Mouse (Mus musculus) intestine, embryonic 15.5 days (tissue): ENCODE data around the gene Gart. TPM values are rescaled to one million over a fixed set of nuclear protein-coding genes. Genes with fewer than 3 reads are reported as not detected.

ENCODE experiments used
- ATAC-seq: fragments of 200-750 bp; cut with Nextera tagmentation; 2 replicates; pipeline ENCODE4 v1.8.0; 2017; ENCODE audit warnings: moderate TSS enrichment, moderate library complexity
- H3K27ac ChIP-seq: fragments of 300-500 bp; sonication (generic); 2 replicates; pipeline ENCODE4 v1.5.1; 2015; ENCODE audit warnings: mild to moderate bottlenecking, inconsistent platforms
- H3K27me3 ChIP-seq: fragments of 300-500 bp; sonication (generic); replicated peaks from 2 replicates; pipeline ENCODE4 v1.6.1; 2015; ENCODE audit warnings: inconsistent platforms
- H3K36me3 ChIP-seq: fragments of 300-500 bp; sonication (generic); 2 replicates; pipeline ENCODE4 v1.6.1; 2015; ENCODE audit warnings: inconsistent platforms
- H3K4me1 ChIP-seq: fragments of 300-500 bp; sonication (generic); replicated peaks from 2 replicates; pipeline ENCODE4 v1.6.1; 2015; ENCODE audit warnings: inconsistent platforms
- H3K4me2 ChIP-seq: fragments of 300-500 bp; sonication (generic); replicated peaks from 2 replicates; pipeline ENCODE4 v1.6.1; 2015; ENCODE audit warnings: mild to moderate bottlenecking, inconsistent platforms
- H3K4me3 ChIP-seq: fragments of 300-500 bp; sonication (generic); replicated peaks from 2 replicates; pipeline ENCODE4 v1.5.1; 2015; ENCODE audit warnings: inconsistent platforms
- H3K9ac ChIP-seq: fragments of 300-500 bp; sonication (generic); 2 replicates; pipeline ENCODE4 v1.6.1; 2015; ENCODE audit warnings: inconsistent platforms
- H3K9me3 ChIP-seq: fragments of 300-500 bp; sonication (generic); 2 replicates; pipeline ENCODE4 v1.6.1; 2016; ENCODE audit warnings: inconsistent platforms
- WGBS: fragments of 180-500 bp; shearing (Covaris S2); methylation state at CpG from one replicate; pipeline ENCODE4 v1.1.7; 2015; 5-methylcytosine and 5-hydroxymethylcytosine counted together
- polyA plus RNA-seq: library from polyadenylated mRNA; unstranded; fragments of >200 nt; fragmentation: Nextera tagmentation; extraction: Ambion mirVana; gene quantifications from 2 replicates; pipeline ENCODE4 v1.2.1, GENCODE M21; 2015

The Gart gene
- polyA plus RNA-seq, 1 experiment from 2014 or later: 107 TPM

DNA sequence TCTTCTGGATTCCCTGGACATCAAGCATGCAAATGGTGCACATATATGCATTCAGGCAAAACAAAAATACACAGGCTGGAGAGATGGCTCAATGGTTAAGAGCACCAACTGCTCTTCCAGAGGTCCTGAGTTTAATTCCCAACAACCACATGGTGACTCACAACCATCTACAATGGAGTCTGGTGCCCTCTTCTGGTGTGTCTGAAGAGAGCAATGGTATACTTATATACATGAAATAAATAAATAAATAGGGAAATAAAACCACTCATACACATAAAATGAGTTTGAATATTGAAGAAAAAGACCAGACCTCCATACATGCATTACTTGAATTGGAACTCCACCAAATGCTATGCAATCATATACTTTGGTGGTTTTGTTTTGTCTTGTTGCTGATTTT lies 47.5 kb downstream of the Gart start:
- Histone ChIP-seq H3K9ac (no peak overlapping the region), H3K9me3 (no peaks in the 10 kb centered on the region), H3K27ac (no peak overlapping the region), H3K4me3 (no peak overlapping the region), H3K36me3 (no peaks in the 10 kb centered on the region), H3K27me3 (no peaks in the 10 kb centered on the region), H3K4me1 (peaks cover 9% of the 10 kb centered on the region), H3K4me2 (no peak overlapping the region)
- ATAC-seq: no peak

DNA sequence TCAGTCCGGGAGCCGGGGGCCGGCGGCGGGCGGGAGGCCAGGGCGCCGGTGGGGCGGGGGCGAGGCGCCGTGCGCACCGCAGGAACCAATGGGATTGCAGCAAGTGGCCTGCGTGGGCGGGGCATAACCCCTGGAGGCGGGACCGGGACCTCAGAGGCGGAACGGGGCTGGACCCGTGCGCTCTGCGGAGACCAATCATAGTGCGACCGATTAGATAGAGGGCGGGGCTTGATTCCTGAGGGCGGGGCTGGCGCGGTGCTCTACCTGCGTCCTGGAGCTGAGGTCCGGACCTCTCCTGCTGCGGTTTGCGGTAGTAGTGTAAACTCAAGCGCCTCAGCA lies 49.1 kb downstream of the Gart start, which contains the start of gene Tmem50b:
TSS of gene Tmem50b (minus strand) at position 129 of the 339 bp plus-strand sequence.
- H3K4me1 ChIP-seq: peaks cover 12% of the 10 kb centered on the region
- peak within 1 kb of the TSS; percentile 87 for H3K4me2 ChIP-seq
- no peak within 1 kb of the TSS for H3K27ac ChIP-seq
- H3K36me3 ChIP-seq: no peaks in the 10 kb centered on the region
- peak within 1 kb of the TSS; percentile 68 for H3K9ac ChIP-seq
- no peaks in the 10 kb centered on the region for H3K9me3 ChIP-seq
- peak within 1 kb of the TSS; percentile 82 for H3K4me3 ChIP-seq
- H3K27me3 ChIP-seq: no peaks in the 10 kb centered on the region
- ATAC-seq: peak; percentile 99
- WGBS: 2% methylated on average over 34 of the region's 34 CpGs

DNA sequence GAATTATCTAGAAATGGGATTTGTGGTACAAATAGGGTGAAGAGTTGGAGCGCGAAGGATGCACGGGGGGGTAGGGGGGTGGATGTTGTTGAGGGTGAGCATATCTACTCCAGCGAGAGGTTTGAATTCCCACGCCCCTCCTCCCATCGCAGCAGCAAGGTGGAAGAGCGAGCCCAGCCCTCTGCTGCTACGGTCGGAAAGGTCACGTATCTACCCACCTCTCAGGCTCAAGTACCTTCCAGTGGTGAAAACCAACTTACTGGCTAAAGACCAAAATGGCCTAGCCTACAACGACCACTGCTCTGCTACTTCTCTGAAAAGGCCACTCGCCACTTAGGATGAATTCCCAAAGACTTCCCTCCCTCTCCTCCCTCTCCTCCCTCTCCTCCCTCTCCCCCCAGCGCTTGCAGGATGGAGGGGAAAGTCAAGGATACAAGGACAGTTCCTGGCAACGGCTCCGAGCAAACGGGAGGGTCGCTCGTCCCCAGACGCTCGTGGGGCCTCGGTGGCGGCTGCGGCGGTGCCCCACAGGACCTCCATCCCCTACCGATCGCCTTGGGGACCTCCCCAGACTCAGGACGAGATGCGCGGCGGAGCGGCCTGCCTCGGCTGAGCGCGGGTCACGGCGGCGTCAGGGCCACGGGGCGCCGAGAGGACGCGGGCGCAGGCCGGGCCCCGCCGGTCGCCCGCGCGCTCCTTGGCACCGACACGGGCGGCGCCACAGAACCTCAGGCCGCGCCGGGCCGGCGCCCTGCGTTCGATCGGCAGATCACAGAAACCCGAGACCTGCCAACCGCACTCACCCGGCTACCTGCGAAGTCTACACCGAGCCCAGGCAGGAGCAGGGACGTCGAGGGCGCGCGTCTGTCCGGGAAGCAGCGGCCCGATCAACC lies 49.7 kb downstream of the Gart start:
- Histone ChIP-seq H3K27me3 (no peaks in the 10 kb centered on the region), H3K36me3 (no peaks in the 10 kb centered on the region), H3K9me3 (no peaks in the 10 kb centered on the region), H3K9ac (peak overlapping the region; percentile 68), H3K4me3 (peak overlapping the region; percentile 82), H3K4me2 (peak overlapping the region; percentile 87), H3K4me1 (peaks cover 17% of the 10 kb centered on the region), H3K27ac (no peak overlapping the region)
- WGBS: under 1% methylated on average over 60 of the region's 75 CpGs
- ATAC-seq: peak; percentile 70

DNA sequence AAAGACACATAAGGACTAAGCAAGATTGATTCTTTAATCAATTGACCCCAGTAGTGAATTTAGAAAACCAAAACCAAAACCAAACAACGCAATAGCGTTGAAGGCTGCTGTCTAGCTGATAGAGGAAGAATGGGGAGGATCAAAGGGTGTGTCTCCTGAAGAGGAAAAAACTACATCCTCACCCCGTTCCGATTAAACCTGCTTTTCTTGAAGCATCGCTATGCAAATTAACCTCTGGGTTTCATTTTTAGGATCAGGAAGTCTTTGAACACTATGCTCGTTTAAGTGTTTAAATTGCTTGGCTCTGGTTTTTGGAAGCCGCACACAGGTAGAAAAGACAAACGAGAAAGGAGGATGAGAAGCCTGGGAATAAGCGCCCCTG lies 50.4 kb downstream of the Gart start:
- peak overlapping the region; percentile 82 for H3K4me3 ChIP-seq
- peak overlapping the region; percentile 87 for H3K4me2 ChIP-seq
- no peak overlapping the region for H3K9ac ChIP-seq
- 17% methylated on average over 9 of the region's 9 CpGs for WGBS
- no peaks in the 10 kb centered on the region for H3K9me3 ChIP-seq
- ATAC-seq: no peak
- no peaks in the 10 kb centered on the region for H3K27me3 ChIP-seq
- no peaks in the 10 kb centered on the region for H3K36me3 ChIP-seq
- peaks cover 15% of the 10 kb centered on the region for H3K4me1 ChIP-seq
- H3K27ac ChIP-seq: no peak overlapping the region

DNA sequence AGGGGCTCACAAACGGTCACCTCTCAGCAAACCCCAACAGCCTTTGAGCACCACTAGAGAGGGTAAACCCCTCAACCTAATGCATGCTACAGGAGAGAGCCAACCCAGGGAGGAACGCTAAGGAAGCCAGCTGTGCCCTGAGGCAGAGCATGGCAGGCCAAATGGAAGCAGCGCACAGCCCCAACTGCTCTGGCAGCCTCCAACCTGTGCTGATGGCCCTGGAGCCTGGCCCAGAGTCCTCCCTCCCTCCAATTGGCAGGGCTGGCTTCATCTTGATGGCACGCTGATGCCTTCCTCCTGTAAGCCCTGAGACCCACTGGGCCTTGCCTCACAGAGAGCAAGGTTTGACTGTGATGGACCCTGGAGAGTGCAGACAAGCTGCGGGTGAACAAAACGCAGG lies 51.7 kb downstream of the Gart start:
- ATAC-seq: no peak
- Histone ChIP-seq H3K36me3 (no peaks in the 10 kb centered on the region), H3K4me2 (no peak overlapping the region), H3K9me3 (no peaks in the 10 kb centered on the region), H3K4me1 (peaks cover 17% of the 10 kb centered on the region; the same call in 1 of the 2 replicates), H3K4me3 (no peak overlapping the region), H3K9ac (no peak overlapping the region), H3K27me3 (no peaks in the 10 kb centered on the region), H3K27ac (no peak overlapping the region)
- 82% methylated on average over 6 of the region's 6 CpGs for WGBS

DNA sequence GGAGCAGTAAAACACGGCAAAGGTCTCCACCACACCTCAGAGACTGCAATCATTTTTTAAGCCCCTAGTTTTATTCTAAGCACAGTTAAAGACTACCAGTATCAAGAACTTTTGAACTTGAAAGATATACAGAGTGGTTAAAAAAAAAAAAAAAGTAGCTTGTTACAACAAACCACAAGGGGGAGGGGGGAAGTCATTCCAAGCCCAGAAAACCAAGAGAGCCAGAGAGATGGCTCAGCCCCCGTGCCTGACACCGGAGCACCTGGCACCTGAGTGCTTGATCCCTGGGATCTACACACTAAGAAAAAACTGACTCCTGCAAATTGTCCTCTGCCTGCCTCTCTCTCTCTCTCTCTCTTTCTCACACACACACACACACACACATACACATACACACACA lies 53.5 kb downstream of the Gart start:
- Histone ChIP-seq H3K27ac (no peak overlapping the region), H3K36me3 (no peaks in the 10 kb centered on the region), H3K4me2 (no peak overlapping the region), H3K9ac (no peak overlapping the region), H3K4me3 (no peak overlapping the region), H3K27me3 (no peaks in the 10 kb centered on the region), H3K4me1 (peaks cover 17% of the 10 kb centered on the region; the same call in 1 of the 2 replicates), H3K9me3 (no peaks in the 10 kb centered on the region)
- 72% methylated on average over 3 of the region's 3 CpGs for WGBS
- ATAC-seq: no peak

DNA sequence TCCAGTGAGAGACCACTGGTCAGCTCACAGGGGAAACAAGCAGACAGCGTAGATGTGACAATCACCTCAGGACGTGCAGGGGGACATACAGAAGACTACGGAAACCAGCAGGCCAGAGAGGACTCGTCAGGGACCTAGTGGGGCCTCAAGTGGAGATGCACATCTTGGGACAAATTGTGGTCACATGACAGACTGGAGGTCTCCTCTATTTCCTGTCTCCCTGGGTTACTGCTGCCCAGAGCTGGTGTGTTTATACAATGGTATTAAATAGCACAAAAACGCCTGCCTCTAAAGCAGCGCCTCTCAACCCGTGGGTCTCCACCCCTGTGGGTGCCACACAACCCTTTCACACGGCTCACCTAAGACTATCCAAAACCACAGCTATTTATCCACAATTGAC lies 54.6 kb downstream of the Gart start:
- H3K9me3 ChIP-seq: no peaks in the 10 kb centered on the region
- H3K4me3 ChIP-seq: no peak overlapping the region
- no peak for ATAC-seq
- 48% methylated on average over 8 of the region's 8 CpGs for WGBS
- peaks cover 17% of the 10 kb centered on the region; the same call in 1 of the 2 replicates for H3K4me1 ChIP-seq
- H3K4me2 ChIP-seq: no peak overlapping the region
- H3K9ac ChIP-seq: no peak overlapping the region
- no peaks in the 10 kb centered on the region for H3K27me3 ChIP-seq
- no peak overlapping the region for H3K27ac ChIP-seq
- H3K36me3 ChIP-seq: no peaks in the 10 kb centered on the region

DNA sequence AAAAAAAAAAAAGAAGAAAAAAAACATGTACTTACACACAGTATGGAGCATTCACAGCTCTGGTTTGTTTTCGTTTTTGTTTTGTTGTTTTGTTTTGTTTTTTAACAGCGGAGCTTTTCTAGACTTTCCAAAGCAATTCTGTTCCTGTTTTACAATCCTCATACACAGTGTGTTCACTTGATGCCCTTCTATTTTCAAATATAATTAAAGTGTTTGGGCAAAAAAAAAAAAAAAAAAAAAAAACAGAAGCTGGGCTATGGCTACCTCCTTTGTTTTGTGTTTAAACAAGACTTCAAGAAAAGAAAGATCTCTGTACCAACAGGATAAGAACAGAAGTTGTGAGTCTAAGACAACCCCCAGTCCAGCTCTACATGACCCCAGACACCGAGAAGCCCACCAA lies 58.0 kb downstream of the Gart start:
- H3K4me3 ChIP-seq: no peak overlapping the region
- H3K9me3 ChIP-seq: no peaks in the 10 kb centered on the region
- no peak overlapping the region for H3K9ac ChIP-seq
- H3K27me3 ChIP-seq: no peaks in the 10 kb centered on the region
- H3K4me1 ChIP-seq: 0 out of 2 replicates have a peak, but pooled peaks cover 10% of the 10 kb centered on the region
- ATAC-seq: no peak
- WGBS: 86% methylated on average over 3 of the region's 3 CpGs
- H3K36me3 ChIP-seq: no peaks in the 10 kb centered on the region; the same call in 1 of the 2 replicates
- H3K4me2 ChIP-seq: no peak overlapping the region
- no peak overlapping the region for H3K27ac ChIP-seq

DNA sequence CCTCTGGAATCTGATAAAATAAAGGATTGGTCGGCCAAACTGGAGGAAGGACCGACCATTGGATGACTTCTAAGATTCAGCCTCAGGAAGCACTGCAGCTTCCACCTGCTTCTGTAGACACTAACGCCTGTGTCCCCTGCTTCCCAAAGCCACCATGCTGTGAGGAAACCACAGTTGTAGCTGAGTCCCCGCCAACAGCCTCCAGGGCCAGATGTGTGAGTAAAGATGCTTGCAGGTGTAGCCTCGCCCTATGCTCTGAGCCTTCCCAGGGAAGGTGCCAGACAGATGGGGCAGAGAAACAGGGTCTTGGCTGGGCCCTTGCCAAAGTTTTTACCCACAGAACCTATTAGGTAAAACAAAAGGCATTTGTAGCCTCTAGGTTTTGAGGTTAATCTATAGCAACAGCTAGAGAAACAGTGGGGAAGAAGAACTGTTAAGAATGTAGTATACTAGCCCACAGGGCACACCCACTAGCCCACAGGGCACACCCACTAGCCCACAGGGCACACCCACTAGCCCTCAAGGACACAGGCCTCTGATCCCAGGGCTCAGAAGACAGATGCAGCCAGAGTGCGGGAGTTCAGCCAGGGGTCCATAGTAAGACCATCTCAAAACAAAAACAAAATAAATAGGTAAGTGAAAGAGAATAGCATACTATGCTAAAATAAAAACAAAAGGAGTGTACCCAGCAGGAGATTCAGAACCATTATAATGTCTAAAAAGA lies 58.9 kb downstream of the Gart start:
- 67% methylated on average over 6 of the region's 6 CpGs for WGBS

DNA sequence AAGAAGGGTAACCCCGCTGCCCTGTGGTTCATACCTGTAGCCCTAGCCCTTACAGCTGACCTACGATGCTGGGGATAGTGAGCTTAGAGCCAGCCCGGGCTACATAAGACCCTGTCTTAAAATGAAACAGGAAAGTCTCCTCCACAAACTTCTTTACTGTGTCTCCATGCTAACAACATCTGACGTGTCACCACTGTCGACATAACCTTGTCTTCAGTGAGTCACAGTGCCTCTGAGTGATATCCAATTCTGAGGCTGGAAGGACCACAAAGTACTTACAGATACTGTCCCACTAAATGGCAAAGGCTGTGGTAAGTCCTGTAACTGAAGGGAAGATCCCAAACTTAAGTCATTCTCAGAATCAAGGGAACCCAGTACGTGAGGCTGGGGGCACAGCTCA lies 60.5 kb downstream of the Gart start:
- H3K36me3 ChIP-seq: no peaks in the 10 kb centered on the region; the same call in 1 of the 2 replicates
- no peak for ATAC-seq
- H3K4me1 ChIP-seq: 0 out of 2 replicates have a peak, but pooled peaks cover 2% of the 10 kb centered on the region
- no peaks in the 10 kb centered on the region for H3K27me3 ChIP-seq
- H3K27ac ChIP-seq: no peak overlapping the region
- H3K4me2 ChIP-seq: no peak overlapping the region
- H3K4me3 ChIP-seq: no peak overlapping the region
- H3K9ac ChIP-seq: no peak overlapping the region
- WGBS: 90% methylated on average over 6 of the region's 6 CpGs
- H3K9me3 ChIP-seq: no peaks in the 10 kb centered on the region

More for the DNA sequence above, 58.9 kb downstream of the Gart start:
- Histone ChIP-seq H3K9me3 (no peaks in the 10 kb centered on the region), H3K4me2 (no peak overlapping the region), H3K27ac (no peak overlapping the region), H3K4me3 (no peak overlapping the region), H3K27me3 (no peaks in the 10 kb centered on the region), H3K4me1 (0 out of 2 replicates have a peak, but pooled peaks cover 10% of the 10 kb centered on the region), H3K36me3 (no peaks in the 10 kb centered on the region; the same call in 1 of the 2 replicates), H3K9ac (no peak overlapping the region)
- ATAC-seq: no peak

DNA sequence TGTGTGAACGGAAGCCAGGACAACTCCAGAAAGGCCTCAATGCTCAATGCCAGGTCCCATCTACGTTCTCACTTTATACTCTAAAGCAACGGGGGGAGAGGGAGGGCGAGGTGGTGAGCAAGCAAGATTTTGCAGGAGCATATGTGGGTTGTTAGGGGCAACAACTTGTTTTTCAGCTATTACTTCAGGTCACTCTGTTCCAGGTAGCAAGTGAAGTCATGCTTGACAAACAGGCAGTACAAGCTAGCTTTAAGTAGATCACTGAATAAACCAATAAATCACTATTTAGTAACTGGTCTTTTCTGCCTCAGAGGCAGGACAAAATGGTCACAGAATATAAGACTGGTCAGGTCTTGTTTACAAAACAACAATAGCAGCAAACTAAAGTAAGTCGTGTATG lies 61.1 kb downstream of the Gart start:
- H3K27ac ChIP-seq: no peak overlapping the region
- H3K4me3 ChIP-seq: no peak overlapping the region
- no peak overlapping the region for H3K9ac ChIP-seq
- ATAC-seq: no peak
- 0 out of 2 replicates have a peak, but pooled peaks cover 2% of the 10 kb centered on the region for H3K4me1 ChIP-seq
- no peak overlapping the region for H3K4me2 ChIP-seq
- H3K27me3 ChIP-seq: no peaks in the 10 kb centered on the region
- H3K36me3 ChIP-seq: no peaks in the 10 kb centered on the region; the same call in 1 of the 2 replicates
- no peaks in the 10 kb centered on the region for H3K9me3 ChIP-seq
- WGBS: 82% methylated on average over 5 of the region's 5 CpGs

DNA sequence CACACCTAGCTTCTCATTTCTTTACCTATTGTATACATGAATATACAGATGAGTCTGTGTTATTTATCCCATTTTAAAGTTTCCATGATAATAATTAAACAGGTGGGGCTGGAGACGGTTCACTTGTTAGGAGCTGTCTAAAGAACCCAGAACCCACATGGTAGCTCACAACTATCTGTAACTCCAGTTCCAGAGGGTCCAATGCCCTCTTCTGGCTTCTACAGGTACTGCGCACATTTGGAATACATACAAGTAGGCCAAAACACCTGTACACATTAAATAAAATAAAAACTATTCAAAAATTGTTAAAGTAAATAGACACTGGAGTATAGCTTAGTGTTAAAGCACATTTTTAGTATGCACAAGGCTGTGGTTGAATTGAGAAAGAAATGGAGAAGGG lies 64.4 kb downstream of the Gart start:
- Histone ChIP-seq H3K27ac (no peak overlapping the region), H3K9me3 (no peaks in the 10 kb centered on the region), H3K4me3 (no peak overlapping the region), H3K27me3 (no peaks in the 10 kb centered on the region), H3K36me3 (no peaks in the 10 kb centered on the region; the same call in 1 of the 2 replicates), H3K4me1 (no peaks in the 10 kb centered on the region), H3K4me2 (no peak overlapping the region), H3K9ac (no peak overlapping the region)
- no peak for ATAC-seq
- 80% methylated on average over 2 of the region's 2 CpGs for WGBS
